Mouse (Mus musculus): ENCODE results near the gene Golm1.
"Not testable (repeated sequence)": the region's sequence is repeated elsewhere in the genome, so short reads cannot be mapped to it uniquely, and the experiment has no call there.

Gene Golm1

DNA sequence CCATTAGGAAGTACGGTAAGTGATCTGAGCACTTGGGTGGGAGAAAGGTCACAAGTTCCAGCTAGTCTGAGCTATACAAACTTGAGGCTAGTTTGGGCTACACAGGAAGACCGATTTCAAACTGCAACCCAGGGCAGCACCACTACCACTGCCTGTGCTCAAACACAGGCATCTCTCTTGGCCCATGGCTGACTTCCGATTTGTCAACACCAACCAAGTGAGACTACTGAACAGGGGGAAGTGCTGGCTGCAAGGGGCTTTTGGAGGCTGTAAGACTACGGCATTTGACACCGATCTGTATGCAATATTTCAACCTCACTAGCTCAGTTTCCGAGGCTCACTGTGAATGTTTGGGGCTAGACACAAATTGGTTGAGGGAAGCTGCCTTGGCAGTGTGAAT is 28.1 kb downstream of the Golm1 start:
- no peak for DNase-seq (ENCODE audit: low read depth)

DNA sequence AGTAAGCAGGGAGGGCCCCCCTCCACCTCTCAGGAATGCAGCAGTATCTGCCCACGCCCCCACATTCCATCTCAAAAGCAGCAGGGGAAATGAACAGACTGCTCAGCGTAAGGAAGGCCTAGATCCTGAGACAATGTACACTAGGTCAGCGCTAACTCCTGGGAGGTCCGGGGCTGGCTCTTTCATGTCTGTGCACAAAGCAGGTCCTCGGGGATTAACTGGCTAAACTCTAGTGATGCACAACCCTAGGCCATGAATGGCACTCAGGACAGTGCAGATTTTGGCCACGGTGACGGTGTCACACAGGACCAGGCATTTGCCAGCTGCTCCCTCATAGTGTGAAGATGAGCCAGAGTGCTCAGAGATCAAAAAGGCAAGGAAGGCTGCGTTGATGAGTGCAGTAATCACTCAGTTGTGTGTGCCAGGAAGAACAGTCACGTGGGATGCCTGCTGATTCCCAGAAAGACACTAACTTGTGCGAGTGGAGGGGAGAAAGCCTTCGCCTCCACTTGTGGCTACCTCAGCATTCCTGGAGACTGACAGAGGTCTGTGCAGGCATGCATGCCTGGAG is 28.9 kb downstream of the Golm1 start:
- no peak for DNase-seq (ENCODE audit: low read depth)

DNA sequence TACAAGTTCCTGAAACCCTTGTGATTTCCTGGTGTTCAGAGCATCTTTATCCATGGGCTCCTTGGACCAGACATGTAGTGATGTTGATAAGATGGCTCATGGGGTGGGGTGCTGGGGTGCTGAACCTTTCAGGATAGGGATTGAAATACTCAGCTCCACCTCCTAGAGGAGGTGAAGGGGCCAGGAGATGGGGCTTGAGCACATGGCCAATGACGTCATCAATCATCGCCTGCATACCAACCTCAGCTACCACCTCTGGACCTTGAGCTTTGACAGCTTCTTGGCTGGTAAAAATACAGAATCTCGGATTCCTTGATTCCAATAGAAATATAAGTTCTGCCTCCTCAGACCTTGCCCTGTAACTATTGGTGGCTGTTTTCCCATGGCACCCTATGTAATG is 30.1 kb downstream of the Golm1 start:
- DNase-seq (ENCODE audit: low read depth) = no peak

DNA sequence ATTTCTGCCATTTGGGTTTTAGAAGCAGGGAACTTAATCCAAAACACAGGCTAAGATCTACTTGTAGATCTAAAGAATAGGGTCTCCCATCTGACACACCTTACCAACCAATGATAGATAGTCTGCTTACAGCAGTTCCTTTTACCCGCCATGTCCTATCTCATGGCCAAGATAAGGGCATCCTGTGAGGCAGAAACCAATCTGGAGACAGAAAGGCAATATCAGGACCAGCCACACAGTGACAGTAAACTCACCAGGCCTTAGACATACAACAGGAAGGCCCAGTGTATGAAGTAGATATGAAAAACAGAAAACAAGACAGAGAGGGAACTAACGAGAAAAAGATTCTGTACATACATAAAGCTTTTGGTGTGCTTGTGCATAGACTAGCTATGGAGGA is 32.8 kb downstream of the Golm1 start:
- no peak for DNase-seq (ENCODE audit: low read depth)

DNA sequence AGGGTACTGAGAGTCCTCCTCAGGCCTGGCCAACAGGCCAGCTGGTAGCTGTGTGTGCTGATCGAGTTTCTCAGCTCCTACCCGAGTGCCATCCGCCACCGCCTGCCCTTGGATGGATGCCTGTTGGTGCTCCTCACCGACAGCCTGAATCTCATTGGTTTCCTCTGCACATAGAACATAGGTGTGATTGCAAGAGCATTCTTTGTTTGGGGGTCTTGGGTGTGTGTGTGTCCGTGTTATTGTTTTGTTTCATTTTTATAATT is 35.5 kb downstream of the Golm1 start:
- DNase-seq (ENCODE audit: low read depth) = no peak

DNA sequence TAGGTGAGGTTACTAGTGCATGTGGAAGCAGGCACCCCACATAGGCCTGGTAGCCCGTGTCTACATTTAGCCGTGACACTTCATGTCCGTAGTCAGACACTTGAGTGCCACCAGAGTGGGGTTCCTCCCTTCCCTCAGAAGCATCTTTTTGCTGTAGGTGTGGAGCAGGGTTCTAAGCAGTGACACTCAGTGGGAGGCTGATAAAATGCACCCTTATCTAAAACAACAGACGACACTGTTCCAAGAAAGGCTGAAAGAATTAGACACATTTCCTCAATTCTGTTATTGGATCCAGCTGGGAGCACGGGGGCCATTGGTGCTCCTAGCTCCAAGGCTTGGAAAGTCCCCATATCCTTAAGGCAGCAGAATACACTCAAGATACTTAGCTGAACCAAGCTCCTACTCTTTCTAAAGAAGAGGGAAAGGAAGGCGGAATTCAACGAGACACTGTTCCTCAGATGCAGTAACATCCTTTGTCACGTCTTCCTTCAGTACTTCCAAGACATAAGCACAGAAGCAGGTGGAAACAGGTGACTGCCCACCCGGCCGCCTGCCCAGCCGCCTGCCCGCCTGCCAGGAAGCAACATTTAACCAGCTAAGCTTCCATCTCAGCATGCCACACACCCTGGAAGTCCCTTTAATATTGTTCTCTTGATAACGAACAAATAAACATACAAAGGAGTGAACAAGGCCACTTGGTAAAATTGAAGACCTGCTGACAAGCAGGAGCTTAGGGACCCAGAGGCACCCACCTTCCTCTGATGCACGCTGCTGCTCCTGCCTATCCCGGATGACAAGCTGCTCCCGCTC is 36.0 kb downstream of the Golm1 start:
- DNase-seq (ENCODE audit: low read depth) = no peak

DNA sequence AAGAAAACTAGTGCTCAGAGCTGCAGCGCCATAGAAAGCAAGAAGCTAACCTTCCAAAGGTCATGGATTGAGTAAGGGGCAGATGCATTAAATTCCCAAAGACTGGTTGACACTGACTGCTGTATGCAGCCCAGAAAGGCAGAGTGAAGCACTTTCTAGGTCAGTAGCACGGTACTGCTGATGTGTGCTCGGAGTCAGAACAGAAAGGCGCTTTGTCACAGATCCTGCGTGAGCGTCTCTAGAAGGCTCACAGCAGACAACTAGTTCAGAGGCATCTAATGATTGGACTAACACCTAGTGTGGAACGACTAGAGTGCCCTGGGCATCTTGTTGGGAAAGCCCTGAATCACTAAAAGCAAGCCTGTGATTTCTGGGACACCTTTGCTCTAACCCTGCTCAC is 37.8 kb downstream of the Golm1 start:
- DNase-seq (ENCODE audit: low read depth) = no peak

DNA sequence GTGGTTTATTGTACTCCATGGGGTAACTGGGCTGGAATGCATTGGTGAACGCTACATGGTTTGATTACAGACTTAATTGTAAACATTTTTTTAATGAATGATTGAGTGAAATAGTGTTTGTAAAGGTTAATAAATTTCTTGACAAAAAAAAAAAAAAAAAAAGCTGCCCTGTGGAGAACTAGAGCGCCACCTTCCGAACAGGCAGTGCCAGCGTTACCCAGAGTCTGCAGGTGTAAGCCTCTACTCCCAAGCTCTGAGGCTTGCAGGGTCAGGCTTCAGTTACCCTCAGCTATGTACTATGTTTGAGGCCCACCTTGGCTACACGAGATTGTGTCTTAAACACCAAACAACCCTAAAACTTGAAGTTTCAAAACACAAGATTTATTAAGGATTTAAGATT is 41.0 kb downstream of the Golm1 start:
- no peak for DNase-seq (ENCODE audit: low read depth)

DNA sequence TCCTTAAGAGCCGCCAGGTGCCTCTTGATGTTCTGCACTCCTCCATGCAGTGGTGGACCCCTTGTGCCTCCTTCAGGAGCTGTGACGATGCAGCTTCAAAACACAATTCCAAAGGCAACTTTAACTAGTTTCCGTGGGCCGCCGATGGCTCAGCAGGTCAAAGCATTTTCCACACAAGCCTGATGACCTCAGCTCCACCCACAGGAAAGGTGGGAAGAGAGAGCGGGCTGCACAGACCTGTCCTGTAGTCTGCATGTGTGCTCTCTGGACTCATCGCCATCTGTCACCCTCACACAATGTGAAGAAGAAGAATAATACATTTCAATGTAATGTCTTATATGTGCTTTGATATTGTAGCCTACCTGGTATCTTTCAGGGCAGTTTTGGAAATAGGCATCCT is 48.9 kb downstream of the Golm1 start:
- no peak for DNase-seq (ENCODE audit: low read depth)

DNA sequence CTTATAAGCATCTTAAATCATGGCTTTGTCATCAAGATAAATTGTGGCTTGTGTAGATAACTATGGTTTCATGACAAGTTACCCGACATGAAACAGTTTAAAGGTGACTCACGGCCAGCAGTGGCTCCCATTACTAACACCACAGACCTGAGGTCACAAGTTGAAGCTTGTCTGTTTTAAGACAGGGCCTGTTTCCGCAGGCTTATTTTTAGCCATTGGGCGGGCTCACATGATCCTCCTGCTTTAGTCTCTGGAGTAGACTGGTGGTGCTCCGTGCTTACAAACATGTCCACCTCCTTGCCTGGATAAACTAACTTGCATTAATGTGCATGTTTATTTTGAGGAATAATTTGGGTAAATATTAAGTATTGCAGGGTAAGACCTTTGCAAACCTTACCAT is 50.7 kb downstream of the Golm1 start:
- peak; percentile 77 for DNase-seq (ENCODE audit: low read depth)

DNA sequence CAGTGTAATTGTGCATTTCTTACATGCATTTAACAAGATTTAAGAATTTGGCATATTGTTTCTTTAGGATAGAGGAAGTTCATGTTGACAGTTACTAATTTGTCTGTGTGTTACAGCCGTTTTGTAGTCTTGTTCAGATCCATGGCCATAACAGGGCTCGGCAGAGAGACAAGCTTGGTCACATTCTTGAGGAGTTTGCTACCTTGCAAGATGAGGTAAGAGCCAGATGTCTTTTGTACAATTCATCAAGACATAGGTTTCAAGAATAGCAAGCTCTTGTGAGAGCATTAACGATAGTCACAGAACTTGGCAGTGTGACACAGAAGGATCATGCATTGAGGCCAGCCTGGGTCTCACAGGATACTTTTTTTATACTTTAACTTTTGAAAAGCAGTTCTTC is 51.2 kb downstream of the Golm1 start:
- DNase-seq (ENCODE audit: low read depth) = no peak

DNA sequence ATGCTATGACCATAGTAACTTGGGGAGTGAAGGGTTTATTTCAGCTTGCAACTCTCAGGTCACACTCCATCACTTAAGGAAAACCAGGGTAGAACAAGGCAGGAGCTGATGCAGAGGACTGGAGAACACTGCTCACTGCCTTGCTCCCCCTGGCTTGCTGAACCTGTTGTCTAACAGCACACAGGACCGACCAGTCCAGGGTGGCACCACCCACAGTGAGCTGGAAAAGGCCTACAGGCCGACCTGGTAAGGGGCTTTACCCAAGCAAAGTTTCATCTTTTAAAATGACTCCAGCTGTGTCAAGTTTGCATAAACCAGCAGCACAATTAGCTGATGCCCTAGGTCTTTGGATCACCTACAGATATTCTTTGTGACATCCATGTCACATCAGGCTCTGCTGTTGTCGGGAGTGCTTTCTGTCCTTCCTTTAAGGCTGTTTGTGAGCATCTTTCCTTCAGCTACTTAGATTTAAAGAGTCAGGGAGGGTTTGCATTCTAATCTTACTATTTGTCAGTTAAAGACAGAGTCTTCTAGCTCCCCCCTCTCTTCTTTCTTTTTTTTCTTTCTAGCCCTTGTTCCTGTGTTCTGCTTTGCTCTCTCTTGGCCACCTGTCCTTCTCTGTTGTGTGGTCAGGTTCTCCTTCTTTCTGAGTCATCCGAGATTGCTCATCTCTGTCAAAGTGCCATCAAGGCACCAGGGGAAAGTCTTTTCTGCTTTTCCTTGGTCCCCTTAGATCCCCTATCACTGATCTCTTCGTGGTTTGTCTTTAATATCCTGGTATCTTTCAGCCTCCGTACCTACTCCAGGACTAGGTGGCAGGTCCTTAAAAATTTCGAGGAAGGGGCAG is 53.7 kb downstream of the Golm1 start:
- DNase-seq (ENCODE audit: low read depth) = no peak

DNA sequence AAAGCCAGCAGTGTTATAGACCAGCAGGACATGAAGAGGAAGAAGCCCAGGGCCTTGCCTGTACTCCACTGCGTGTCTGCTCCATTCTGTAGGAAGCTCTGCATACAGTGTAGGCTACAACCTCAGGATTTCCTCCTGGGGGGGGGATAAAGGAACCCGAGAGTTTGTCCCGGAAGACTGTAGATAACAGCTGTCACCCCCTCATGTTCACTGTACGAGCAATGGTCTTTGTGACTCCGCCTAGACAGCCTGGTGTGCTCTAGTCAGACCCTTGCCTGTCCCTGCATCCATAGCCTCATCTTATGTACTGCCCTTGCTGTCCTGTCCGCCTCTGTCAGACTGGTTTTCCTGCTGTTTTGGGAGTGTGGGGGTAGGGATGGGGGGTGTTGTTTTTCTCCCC is 57.1 kb downstream of the Golm1 start:
- no peak for DNase-seq (ENCODE audit: low read depth)

DNA sequence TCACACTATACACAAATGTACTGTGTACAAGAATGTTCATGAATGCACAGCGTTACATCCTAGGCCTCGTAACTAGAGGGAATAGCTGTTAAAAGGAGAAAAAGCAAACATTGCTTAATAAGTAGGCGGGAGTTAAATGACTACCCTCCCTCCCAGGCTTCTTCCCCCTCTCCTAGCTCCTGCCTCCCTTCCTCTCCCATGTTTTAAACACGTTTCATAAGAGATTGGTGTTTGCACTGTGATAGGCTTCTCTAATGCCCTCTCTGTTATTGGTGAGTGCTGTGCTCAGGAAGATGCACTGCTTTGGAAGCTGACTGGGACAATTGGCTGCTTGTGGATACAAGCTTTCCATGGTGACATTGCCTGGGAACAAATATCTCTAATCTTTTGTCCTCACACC is 60.1 kb downstream of the Golm1 start:
- no peak for DNase-seq (ENCODE audit: low read depth)

DNA sequence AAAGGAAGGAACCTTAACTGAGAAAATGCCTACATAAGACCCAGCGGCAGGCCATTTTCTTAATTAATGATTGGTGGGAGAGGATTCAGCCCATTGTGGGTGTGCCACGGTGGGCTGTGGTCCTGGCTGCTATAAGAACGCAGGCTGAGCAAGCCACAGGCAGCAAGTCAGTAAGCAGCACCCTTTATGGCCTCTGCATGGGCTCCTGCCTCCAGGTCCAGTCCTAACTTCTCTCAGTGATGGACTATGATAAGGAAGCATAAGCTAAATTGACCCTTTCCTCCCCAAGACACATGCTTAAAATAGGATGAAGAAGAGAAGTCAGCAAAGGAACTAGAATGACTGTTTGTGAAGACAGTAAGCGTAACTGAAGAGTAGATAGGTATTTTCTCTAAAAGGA is 60.5 kb downstream of the Golm1 start:
- no peak for DNase-seq (ENCODE audit: low read depth)

DNA sequence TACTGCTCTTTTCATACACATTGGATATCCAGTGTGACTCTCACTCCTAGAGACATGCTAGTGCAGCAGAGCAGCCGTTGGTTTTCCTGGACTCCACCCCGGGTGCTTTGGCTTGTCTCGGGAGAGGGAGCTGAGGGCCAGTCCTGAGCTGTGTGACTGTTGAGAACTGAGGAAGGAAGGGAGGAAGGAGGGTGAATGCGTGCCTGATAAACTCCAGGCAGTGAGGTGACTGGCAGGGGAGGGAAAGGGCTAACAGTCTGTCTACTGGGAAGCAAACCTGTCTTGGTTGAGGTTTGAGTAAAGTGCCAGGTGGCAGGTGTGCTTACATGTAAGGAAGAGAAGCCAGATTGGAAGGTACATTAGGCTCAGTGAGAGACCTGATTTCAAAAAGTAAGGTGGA is 61.7 kb downstream of the Golm1 start:
- no peak for DNase-seq (ENCODE audit: low read depth)

DNA sequence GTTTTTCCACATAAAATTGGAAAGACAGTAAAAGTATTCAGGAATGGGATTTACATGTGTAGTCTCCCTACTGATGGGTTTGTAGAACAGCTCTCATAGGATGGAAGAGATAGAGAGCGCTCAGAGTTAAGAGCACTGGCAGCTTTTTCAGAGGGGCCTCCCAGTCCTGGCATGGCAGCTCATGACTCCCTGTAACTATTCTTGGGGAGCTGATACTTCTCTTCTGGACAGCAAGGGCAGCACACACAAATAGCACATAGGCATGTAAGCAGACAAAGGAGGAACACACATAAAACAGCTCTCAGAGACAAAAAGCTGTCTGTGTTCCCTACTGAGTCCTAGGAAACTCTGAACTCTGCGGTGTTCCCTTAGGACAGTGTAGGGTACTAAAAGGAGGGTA is 65.2 kb downstream of the Golm1 start:
- DNase-seq (ENCODE audit: low read depth) = no peak

DNA sequence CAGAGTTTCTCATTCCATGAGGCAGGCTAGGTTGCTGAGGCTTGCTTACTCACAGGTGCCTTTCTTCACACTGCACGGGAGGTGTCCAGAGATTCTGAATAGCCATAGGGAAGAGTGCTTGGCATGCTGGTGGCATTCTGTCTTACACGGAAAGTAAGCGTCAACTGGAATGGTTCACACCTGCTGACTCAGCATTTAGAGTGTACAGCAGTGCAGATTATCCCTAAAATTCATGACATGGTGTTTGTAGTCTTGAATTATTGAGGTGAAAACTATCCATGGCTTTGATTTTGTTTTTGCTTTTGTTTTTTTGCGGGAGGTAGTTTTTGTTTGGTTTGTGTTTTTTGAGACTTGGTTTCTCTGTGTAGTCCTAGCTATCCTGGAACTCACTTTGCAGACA is 65.7 kb downstream of the Golm1 start:
- no peak for DNase-seq (ENCODE audit: low read depth)

DNA sequence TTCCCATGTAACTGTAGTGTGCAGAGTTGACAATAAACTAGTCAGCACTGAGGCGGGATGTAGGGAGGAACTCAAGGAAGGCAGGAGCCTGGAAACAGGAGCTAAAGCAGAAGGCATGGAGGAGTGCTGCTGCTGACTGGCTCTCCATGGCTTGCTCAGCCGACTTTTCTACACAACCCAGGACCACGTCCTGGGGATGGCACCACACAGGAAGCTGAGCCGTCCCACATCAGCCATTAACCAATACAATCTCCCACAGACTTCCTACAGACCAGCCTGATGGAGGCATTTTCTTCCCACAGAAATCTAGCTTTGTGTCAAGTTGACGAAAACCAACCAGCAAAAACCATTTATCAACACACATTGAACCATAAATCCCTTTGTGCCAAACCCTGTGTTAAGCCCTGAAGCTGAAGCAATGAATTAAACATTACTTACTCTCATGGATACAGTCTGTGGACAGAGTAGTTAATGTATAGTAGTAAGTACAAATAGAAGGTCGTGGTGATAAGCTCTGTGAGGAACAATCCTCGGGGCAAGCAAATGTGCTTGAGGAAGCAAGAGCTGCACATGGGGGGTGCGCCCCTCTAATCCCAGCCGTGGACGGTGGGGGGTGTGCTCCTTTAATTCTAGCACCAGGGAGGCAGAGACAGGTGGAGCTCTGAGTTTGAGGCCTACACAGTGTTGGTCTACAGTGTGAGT is 70.2 kb downstream of the Golm1 start:
- DNase-seq (ENCODE audit: low read depth) = no peak

DNA sequence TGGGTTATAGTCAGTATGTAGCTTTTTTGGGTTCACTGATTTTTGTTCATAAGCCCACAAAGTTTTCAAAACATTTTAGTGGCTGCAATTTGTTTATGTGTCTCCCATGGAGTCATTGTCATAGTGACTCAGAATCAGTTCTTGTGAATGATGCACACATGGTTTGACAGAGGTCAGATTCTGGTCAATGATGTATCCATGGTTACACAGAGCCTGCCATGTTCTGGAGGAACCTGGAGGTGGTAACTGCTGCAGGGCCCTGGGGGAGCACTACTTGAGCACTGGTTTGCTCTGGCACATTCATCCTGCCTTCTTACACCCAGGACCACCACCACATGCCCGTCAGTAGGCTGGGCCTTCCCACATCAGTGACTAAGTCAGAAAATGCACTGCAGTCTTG is 71.1 kb downstream of the Golm1 start:
- DNase-seq (ENCODE audit: low read depth) = no peak

DNA sequence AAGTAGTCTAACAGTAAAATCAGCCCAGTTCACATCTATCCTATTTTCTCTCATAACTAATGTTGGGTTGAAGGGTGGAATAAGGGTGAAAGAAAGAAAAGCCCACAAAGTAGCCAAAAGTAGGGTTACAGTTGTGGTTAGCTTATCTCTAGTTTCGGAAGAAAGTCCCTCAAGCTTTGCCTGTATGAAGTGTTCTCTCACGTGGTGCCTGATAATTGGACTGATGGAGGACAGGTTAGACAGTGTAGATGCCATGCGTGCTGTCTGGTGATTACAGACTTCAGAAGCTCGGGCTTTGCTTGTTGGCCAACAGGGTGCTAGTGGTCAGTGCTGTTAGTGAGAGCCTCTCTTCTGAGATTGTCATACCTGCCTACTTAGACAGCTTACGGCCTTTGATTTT is 72.5 kb downstream of the Golm1 start:
- no peak for DNase-seq (ENCODE audit: low read depth)

DNA sequence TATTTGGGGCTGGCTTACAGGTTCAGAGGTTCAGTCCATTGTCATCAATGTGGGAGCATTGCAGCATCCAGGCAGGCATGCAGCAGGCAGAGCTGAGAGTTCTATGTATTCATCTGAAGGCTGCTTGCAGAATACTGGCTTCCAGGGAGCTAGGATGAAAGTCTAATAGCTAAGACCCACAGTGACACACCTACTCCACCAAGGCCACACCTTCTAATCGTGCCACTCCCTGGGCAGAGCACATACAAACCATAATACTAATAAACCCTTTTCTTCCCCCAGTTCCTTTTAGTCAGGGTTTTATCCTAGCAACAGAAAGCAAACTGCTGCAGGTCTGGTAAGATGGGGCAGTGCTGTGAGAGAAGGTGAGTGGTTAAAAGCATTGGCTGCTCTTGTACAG is 83.0 kb downstream of the Golm1 start:
- no peak for DNase-seq (ENCODE audit: low read depth)

DNA sequence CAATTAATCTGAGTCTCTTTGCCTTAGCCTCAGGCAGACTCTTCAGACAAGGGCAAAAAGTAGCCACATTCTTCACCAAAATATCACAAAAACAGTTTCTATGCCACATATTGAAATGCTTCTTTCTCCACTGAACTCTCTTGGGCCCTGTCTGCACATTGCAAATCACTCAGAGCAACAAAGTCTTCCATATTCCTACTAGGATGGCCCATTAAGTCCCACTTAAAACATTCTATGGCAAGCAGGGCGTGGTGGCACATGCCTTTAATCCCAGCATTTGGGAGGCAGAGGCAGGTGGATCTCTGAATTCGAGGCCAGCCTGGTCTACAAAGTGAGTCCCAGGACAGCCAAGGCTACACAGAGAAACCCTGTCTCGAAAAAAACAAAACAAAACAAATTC is 83.6 kb downstream of the Golm1 start:
- not testable (repeated sequence) for DNase-seq (ENCODE audit: low read depth)
